Mouse (Mus musculus): ENCODE results near the gene 6030452D12Rik. TPM values are rescaled to one million over a fixed set of nuclear protein-coding genes. Genes with fewer than 3 reads are reported as not detected.

6030452D12Rik gene
- polyA plus RNA-seq, 1 experiment from 2014 or later: not detected

GRCm38 (mm10) chr8:106504241-106504640, 3.9 kb downstream of the 6030452D12Rik start:
- Histone ChIP-seq H3K9ac (replicated peaks; ENCODE audit: low read length) (no peak overlapping the region), H3K27ac (replicated peaks; ENCODE audit: low read depth, low read length) (no peak overlapping the region), H3K4me2 (ENCODE audit: low read length) (no peak overlapping the region), H3K4me3 (replicated peaks; ENCODE audit: low read depth, low read length) (no peak overlapping the region), H3K27me3 (ENCODE audit: control insufficient read depth, insufficient read depth, low read length) (peaks cover 29% of the 10 kb centered on the region), H3K9me3 (ENCODE audit: control insufficient read depth, low read length) (no peaks in the 10 kb centered on the region), H3K4me1 (ENCODE audit: control insufficient read depth, insufficient read depth, low read length) (0 out of 2 replicates have a peak, but pooled peaks cover 8% of the 10 kb centered on the region), H3K36me3 (ENCODE audit: control insufficient read depth, insufficient read depth, low read length) (no peaks in the 10 kb centered on the region)
- ATAC-seq (ENCODE audit: low FRiP score, low TSS enrichment) (no peak), DNase-seq (no peak)
- WGBS: 91% methylated on average over 7 of the region's 7 CpGs

- ATAC-seq (ENCODE audit: low FRiP score, low TSS enrichment): no peak
- Histone ChIP-seq H3K4me2 (ENCODE audit: low read length) (no peak overlapping the region), H3K27me3 (ENCODE audit: control insufficient read depth, insufficient read depth, low read length) (peaks cover 41% of the 10 kb centered on the region), H3K9me3 (ENCODE audit: control insufficient read depth, low read length) (no peaks in the 10 kb centered on the region), H3K36me3 (ENCODE audit: control insufficient read depth, insufficient read depth, low read length) (no peaks in the 10 kb centered on the region), H3K9ac (replicated peaks; ENCODE audit: low read length) (no peak overlapping the region), H3K4me3 (replicated peaks; ENCODE audit: low read depth, low read length) (no peak overlapping the region), H3K27ac (replicated peaks; ENCODE audit: low read depth, low read length) (no peak overlapping the region), H3K4me1 (ENCODE audit: control insufficient read depth, insufficient read depth, low read length) (peaks cover 13% of the 10 kb centered on the region)
- 67% methylated on average over 10 of the region's 10 CpGs for WGBS
- no peak for DNase-seq
Observed at GRCm38 (mm10) chr8:106505328-106505965, 5.1 kb downstream of the 6030452D12Rik start.

- no peak overlapping the region for H3K4me3 ChIP-seq (replicated peaks; ENCODE audit: low read depth, low read length)
- DNase-seq (no peak), ATAC-seq (ENCODE audit: low FRiP score, low TSS enrichment) (no peak)
- no peaks in the 10 kb centered on the region for H3K9me3 ChIP-seq (ENCODE audit: control insufficient read depth, low read length)
- H3K9ac ChIP-seq (replicated peaks; ENCODE audit: low read length): no peak overlapping the region
- peaks cover 20% of the 10 kb centered on the region for H3K4me1 ChIP-seq (ENCODE audit: control insufficient read depth, insufficient read depth, low read length)
- H3K27ac ChIP-seq (replicated peaks; ENCODE audit: low read depth, low read length): no peak overlapping the region
- peaks cover 47% of the 10 kb centered on the region for H3K27me3 ChIP-seq (ENCODE audit: control insufficient read depth, insufficient read depth, low read length)
- H3K4me2 ChIP-seq (ENCODE audit: low read length): no peak overlapping the region
- H3K36me3 ChIP-seq (ENCODE audit: control insufficient read depth, insufficient read depth, low read length): no peaks in the 10 kb centered on the region
- 100% methylated on average over 1 of the region's 1 CpGs for WGBS
Observed at GRCm38 (mm10) chr8:106506106-106506505, 5.8 kb downstream of the 6030452D12Rik start.

GRCm38 (mm10) chr8:106507761-106508331, 7.5 kb downstream of the 6030452D12Rik start:
- Histone ChIP-seq H3K27ac (replicated peaks; ENCODE audit: low read depth, low read length) (no peak overlapping the region), H3K4me3 (replicated peaks; ENCODE audit: low read depth, low read length) (peak overlapping the region; percentile 31), H3K9me3 (ENCODE audit: control insufficient read depth, low read length) (no peaks in the 10 kb centered on the region), H3K9ac (replicated peaks; ENCODE audit: low read length) (peak overlapping the region; percentile 34), H3K4me2 (ENCODE audit: low read length) (peak overlapping the region; percentile 73), H3K27me3 (ENCODE audit: control insufficient read depth, insufficient read depth, low read length) (peaks cover 63% of the 10 kb centered on the region), H3K36me3 (ENCODE audit: control insufficient read depth, insufficient read depth, low read length) (no peaks in the 10 kb centered on the region), H3K4me1 (ENCODE audit: control insufficient read depth, insufficient read depth, low read length) (peaks cover 27% of the 10 kb centered on the region)
- ATAC-seq (ENCODE audit: low FRiP score, low TSS enrichment) (no peak), DNase-seq (peak; percentile 75)
- under 1% methylated on average over 30 of the region's 30 CpGs for WGBS

GRCm38 (mm10) chr8:106508456-106508855, 8.1 kb downstream of the 6030452D12Rik start:
- WGBS: 24% methylated on average over 3 of the region's 3 CpGs
- ATAC-seq (ENCODE audit: low FRiP score, low TSS enrichment) (no peak), DNase-seq (no peak)
- Histone ChIP-seq H3K4me1 (ENCODE audit: control insufficient read depth, insufficient read depth, low read length) (peaks cover 27% of the 10 kb centered on the region), H3K4me3 (replicated peaks; ENCODE audit: low read depth, low read length) (peak overlapping the region; percentile 31; the same call in 1 of the 2 replicates), H3K27me3 (ENCODE audit: control insufficient read depth, insufficient read depth, low read length) (peaks cover 63% of the 10 kb centered on the region), H3K36me3 (ENCODE audit: control insufficient read depth, insufficient read depth, low read length) (no peaks in the 10 kb centered on the region), H3K9ac (replicated peaks; ENCODE audit: low read length) (no peak overlapping the region), H3K4me2 (ENCODE audit: low read length) (peak overlapping the region; percentile 73), H3K27ac (replicated peaks; ENCODE audit: low read depth, low read length) (no peak overlapping the region), H3K9me3 (ENCODE audit: control insufficient read depth, low read length) (no peaks in the 10 kb centered on the region)

GRCm38 (mm10) chr8:106509079-106509780, 8.9 kb downstream of the 6030452D12Rik start:
- WGBS: 50% methylated on average over 8 of the region's 8 CpGs
- Histone ChIP-seq H3K4me2 (ENCODE audit: low read length) (no peak overlapping the region), H3K36me3 (ENCODE audit: control insufficient read depth, insufficient read depth, low read length) (no peaks in the 10 kb centered on the region), H3K27ac (replicated peaks; ENCODE audit: low read depth, low read length) (no peak overlapping the region), H3K9me3 (ENCODE audit: control insufficient read depth, low read length) (no peaks in the 10 kb centered on the region), H3K9ac (replicated peaks; ENCODE audit: low read length) (no peak overlapping the region), H3K4me1 (ENCODE audit: control insufficient read depth, insufficient read depth, low read length) (peaks cover 27% of the 10 kb centered on the region), H3K4me3 (replicated peaks; ENCODE audit: low read depth, low read length) (no peak overlapping the region), H3K27me3 (ENCODE audit: control insufficient read depth, insufficient read depth, low read length) (peaks cover 63% of the 10 kb centered on the region)
- no peak for ATAC-seq (ENCODE audit: low FRiP score, low TSS enrichment)
- no peak for DNase-seq

- Histone ChIP-seq H3K27me3 (ENCODE audit: control insufficient read depth, insufficient read depth, low read length) (peaks cover 63% of the 10 kb centered on the region), H3K4me1 (ENCODE audit: control insufficient read depth, insufficient read depth, low read length) (peaks cover 27% of the 10 kb centered on the region), H3K4me2 (ENCODE audit: low read length) (peak within 1 kb of the TSS; percentile 53), H3K27ac (replicated peaks; ENCODE audit: low read depth, low read length) (no peak within 1 kb of the TSS), H3K9ac (replicated peaks; ENCODE audit: low read length) (0 out of 2 replicates have a peak within 1 kb of the TSS, but pooled peaks have one; percentile 2), H3K36me3 (ENCODE audit: control insufficient read depth, insufficient read depth, low read length) (no peaks in the 10 kb centered on the region), H3K4me3 (replicated peaks; ENCODE audit: low read depth, low read length) (peak within 1 kb of the TSS; percentile 30), H3K9me3 (ENCODE audit: control insufficient read depth, low read length) (no peaks in the 10 kb centered on the region)
- under 1% methylated on average over 34 of the region's 34 CpGs for WGBS
- DNase-seq (peak; percentile 64), ATAC-seq (ENCODE audit: low FRiP score, low TSS enrichment) (no peak)
Observed at GRCm38 (mm10) chr8:106510365-106510975, 10.1 kb downstream of the 6030452D12Rik start, which contains the start of gene Cdh3. Gene Cdh3 (plus strand): TSS chr8:106510891.

GRCm38 (mm10) chr8:106511065-106511501, 10.8 kb downstream of the 6030452D12Rik start:
- Histone ChIP-seq H3K9me3 (ENCODE audit: control insufficient read depth, low read length) (no peaks in the 10 kb centered on the region), H3K27me3 (ENCODE audit: control insufficient read depth, insufficient read depth, low read length) (peaks cover 63% of the 10 kb centered on the region), H3K4me2 (ENCODE audit: low read length) (peak overlapping the region; percentile 53), H3K4me3 (replicated peaks; ENCODE audit: low read depth, low read length) (peak overlapping the region; percentile 30), H3K9ac (replicated peaks; ENCODE audit: low read length) (0 out of 2 replicates have a peak overlapping the region, but pooled peaks have one; percentile 2), H3K36me3 (ENCODE audit: control insufficient read depth, insufficient read depth, low read length) (no peaks in the 10 kb centered on the region), H3K27ac (replicated peaks; ENCODE audit: low read depth, low read length) (no peak overlapping the region), H3K4me1 (ENCODE audit: control insufficient read depth, insufficient read depth, low read length) (peaks cover 27% of the 10 kb centered on the region)
- WGBS: 4% methylated on average over 22 of the region's 22 CpGs
- ATAC-seq (ENCODE audit: low FRiP score, low TSS enrichment) (no peak; the same call in 1 of the 2 replicates), DNase-seq (peak; percentile 32)

Measured in midbrain, embryonic 14.5 days (tissue).